Mouse (Mus musculus) left cerebral cortex, postnatal 36 days (tissue): Measurements from ENCODE around the gene Mrps14. TPM values are rescaled to one million over a fixed set of nuclear protein-coding genes. Genes with fewer than 3 reads are reported as not detected.

Source experiments
- DNase-seq, 2 experiments: peaks; one replicate each; pipeline ENCODE4 v3.0.0; 2021 to 2022; ENCODE audit warnings: low spot score in 2 of 2, mixed read lengths in 1 of 2
- intact Hi-C: fragments of 180-260 bp; cut with DNase I; formaldehyde crosslinking; loops from one replicate; pipeline ENCODE4 v1.15.1; 2025
- total RNA-seq, 2 experiments: library from RNA; stranded (reverse); gene quantifications; 2 replicates each; pipeline ENCODE4 v1.2.3; 2021

The Mrps14 gene
- total RNA-seq: 10 to 100 TPM; 63.1 to 71.3 TPM

DNA sequence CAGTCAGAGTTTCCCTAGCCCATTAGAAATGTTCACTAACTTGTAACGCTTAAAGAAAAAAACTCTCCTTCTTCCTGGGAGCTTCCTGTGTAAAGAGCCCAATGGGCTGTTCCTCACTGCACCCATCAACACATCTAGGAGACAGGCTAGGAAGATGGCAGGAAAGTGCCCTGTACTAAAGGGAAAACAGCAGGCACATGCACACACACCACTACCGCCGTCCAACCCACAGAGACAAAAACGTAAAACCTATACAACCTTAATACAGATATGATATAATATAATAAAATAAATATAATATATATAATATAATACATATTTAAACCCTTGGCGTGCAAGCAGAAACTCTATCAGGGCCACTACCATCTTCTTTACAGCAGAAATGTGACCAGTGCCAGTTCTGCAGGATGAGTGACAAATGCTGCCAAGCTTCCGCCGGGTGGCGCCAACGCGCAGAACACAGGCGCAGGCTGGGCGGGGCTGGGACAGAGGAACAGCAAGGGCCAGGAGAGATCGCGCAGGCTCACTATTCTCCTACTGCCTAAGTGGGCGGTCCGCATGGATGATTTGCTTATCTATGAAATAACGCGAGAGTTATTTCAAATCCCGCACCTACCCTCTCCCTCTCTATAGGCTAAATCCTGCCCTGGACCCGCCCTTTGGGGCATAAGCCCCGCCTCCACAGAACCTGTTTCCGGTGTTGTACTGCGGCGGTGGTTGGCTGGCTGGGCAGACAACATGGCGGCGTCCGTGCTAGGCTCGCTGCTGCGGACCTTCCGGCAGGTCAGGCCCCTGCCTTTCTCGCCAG lies at the start of gene Mrps14:
TSS of gene Mrps14 (plus strand) at position 687 of the 808 bp plus-strand sequence.
- DNase-seq: peak; percentile 95 to 97
- intact Hi-C loops: loop anchor here (2.0 kb wide), 1 partner anchor 18 kb away; the partner anchor contains the start of gene Cacybp

DNA sequence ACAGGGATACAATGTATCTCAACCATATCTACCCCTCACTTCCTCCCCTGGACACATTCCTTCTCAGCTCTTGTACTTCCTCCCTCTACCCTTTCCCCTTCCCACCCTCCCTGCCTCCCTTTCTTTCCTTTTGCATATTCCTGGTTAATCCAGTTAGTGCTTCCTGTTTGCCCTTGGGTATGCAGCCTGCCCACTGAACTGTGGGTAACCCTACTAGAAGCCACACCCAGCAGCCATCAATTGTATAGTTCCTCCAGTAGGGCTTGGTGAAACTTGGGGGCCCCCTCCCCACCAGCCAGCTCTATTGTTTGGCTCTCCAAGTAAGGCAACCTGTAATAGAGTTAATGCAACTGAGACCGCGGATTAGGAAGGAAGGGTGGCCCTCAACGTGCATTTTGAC lies 49.4 kb upstream of the Mrps14 start:
- intact Hi-C loops: no loop called here
- no peak for DNase-seq

DNA sequence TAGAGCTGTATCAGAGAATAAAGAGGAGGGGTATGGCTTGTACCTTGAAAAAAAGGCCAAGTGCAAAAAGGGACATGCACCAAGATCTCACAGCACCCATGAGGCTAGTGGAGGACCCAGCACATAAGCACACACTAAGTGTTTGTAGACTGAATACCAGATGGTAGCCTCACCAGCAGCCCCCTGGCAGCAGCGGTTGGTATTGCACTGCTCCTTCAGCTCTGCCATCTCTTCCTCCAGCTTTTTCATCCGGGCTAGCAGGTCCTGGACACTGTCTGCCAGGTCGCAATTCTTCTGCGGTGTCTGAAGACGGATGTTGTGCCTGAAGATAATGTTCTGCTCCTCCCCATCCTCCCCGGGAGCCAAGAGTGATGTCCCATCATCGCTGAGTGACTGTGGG lies 47.7 kb upstream of the Mrps14 start:
- intact Hi-C loops: no loop called here
- no peak for DNase-seq

DNA sequence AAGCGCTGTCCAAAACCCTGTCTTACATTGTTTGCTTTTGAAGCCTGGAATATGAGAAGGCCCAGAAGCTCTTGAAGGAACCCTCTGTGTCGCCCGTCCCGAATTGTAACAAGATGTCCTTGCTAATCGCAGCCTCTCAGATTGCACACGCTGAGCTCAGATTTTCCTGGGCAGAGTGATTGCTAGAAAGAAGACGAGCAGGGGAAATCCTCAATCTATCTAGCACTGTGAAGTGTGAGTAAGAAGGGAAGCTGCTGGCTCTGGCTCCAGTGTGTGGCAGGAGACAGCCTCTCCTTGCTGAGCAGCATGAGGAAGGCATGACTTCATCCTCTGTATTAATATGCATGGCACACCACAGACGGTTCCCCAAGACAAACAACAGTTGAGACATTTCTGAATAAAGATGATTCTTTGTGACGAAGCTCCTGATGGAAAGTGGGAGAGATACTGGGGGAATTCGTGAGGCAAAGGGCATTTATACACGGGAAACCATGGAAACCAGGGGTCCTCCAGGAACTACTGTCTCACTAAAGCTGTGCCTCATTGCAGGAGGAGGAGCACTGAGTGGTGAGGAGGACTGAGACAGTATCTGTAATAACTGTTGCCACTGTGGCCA lies 45.6 kb upstream of the Mrps14 start:
- DNase-seq: peak; percentile 21 to 46

DNA sequence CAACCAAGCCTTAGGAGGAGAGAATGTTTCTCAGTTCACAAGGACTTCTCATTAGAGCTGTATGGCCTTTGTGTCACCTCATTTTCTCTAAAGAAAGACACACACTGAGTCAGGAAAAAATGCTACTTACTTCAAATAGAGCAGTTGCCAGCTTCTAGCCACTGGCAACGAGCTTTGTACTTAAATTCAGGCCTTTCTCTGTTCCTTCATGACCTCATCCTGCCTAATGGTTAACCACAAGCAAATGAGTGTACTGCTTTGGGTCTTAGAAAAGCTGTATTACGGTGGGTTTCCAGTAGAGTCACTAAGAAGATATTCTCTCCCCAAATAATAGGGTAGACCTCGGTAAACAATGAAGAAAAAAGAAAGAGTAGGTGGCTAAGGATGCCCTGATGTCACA lies 44.3 kb upstream of the Mrps14 start:
- intact Hi-C loops: no loop called here
- DNase-seq: no peak

More for the DNA sequence above, 45.6 kb upstream of the Mrps14 start:
- intact Hi-C loops: no loop called here

DNA sequence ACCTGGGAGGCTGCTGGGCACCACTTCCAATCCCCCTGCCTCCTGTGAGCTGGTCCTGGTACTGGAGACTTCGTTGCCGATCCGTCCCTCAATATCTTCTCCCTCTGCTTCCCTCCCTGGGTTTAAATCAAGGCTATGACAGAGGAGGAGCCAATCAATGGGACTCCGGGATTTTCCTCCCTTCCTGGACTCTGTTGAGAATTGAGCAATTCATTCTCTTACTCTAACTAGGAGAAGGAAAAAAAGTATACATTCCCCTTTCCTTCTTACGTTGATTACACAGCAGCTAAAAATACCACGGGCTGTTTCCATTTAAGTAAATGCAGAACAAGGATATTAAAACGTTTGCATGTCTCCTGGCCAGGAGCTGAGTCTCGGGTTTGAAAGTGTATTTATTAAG lies 41.5 kb upstream of the Mrps14 start, which contains the start of gene Tnn:
TSS of gene Tnn (minus strand) at position 101 of the 400 bp plus-strand sequence.
- intact Hi-C loops: no loop called here
- no peak for DNase-seq

DNA sequence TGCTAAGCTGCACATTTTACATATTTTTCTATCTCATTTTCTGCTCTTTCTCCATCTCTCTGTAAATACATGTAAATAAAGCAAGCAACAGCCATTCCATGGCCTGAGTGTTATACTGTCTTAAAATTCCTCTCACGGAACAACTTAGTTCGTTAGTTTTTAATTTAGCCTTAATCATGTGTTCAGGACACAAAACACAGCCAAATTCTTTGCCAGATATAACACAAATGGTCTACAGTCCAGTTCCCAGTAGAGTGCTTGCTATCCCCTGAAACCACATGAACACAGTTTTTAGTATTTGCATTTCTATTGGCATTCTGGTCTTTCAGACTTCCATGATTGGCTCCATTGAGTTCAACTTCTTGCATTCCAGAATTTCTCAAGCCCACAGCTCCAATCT lies 36.8 kb upstream of the Mrps14 start:
- intact Hi-C loops: no loop called here
- no peak for DNase-seq

DNA sequence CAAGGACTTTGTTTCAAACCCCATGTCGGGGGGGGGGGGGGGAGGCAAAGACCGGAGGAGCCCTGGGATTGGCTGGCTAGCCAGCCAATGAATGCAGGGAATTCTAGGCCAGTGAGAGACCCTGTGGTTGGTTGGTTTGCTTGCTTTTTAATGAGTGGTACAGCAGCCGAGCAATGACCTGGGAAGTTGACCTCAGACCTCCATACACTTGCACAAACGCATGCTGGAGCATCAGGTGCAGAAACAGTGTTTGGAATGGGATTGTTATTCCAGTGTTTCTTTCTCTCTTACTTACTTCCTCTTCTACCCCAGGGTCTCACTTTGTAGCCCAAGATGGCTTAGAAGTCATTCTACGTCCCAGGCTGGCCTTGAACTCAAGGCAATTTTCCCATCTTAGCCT lies 28.4 kb upstream of the Mrps14 start:
- intact Hi-C loops: no loop called here

DNA sequence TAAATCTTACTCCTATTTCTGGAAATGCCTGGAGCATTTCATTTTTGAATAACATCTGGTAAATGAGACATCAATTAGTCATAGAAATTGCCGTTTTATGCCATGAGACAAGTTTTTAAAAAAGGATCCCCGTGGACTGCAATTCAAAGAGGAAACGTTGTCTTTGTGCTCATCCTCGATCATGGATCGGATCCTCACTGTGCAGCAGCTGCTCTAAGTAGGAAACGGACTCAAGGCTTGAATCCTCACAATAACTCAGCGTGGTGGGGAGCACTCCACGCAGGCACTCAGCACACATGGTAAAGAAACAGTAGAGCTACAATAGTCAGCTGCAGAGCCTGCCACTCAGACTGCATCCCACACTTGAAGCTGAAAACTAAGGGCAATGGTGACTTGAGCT lies 18.1 kb upstream of the Mrps14 start:
- no peak for DNase-seq
- intact Hi-C loops: no loop called here

More for the DNA sequence above, 28.4 kb upstream of the Mrps14 start:
- no peak for DNase-seq

DNA sequence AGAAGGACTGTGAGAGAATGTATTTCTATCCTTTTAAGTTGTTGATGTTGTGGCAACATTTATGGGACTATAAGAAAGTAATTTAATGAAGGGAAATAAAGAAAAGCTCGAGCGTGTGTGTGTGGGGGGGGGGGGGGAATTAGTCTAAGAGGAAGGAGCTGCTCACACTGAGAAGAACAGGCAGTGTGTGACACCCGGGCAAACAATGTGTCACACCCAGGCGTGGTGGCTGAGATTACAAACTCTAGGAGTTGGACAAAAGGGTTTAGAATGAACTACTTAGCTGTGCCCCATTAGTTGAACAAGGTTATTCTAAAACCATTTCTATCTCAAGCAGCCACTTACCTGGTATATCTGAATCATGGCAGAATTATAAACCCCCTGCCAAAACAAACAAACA lies 13.8 kb upstream of the Mrps14 start:
- intact Hi-C loops: loop anchor here (5.0 to 10.0 kb wide), 6 partner anchors 79 to 886 kb away; partner anchors contain the start of gene Tnr
- no peak for DNase-seq

DNA sequence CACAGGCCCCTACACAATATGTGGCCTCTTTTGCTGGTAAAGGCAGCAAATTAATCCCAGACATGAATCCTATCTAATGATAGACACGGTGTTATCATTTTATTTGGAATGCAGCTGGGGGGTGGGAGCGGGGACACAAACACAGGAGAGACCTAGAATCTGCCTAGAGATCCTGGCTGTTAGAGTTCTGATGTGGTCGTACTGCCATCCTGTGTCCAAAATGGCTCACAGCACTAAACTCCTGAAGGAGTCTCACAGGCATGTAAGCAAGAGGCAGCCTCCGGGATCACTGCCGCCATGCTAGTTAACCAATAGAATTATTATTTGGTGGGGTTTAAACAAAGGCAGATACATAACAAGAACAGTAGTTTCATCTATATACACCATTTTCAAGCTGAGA lies 10.5 kb upstream of the Mrps14 start:
- peak; percentile 45 to 46 for DNase-seq
- intact Hi-C loops: loop anchor here (5.0 to 10.0 kb wide), 6 partner anchors 82 to 890 kb away; partner anchors contain the start of gene Tnr

DNA sequence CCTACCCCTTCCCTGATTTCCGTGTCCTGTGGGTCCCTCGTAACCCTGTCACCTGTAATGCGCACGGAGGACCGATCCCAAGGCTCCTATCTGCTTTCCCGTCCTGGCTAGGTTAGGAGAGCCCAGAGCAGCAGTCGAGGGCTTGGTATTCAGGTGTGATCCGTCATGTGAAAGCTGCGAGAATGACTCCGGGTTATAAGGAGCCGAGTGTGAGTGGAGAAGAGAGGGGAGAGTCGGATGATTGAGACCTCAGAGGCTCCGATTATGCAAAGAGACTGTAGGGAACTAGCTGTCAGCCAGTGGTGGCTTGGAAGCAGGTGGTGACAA lies 285 bp downstream of the Mrps14 start:
- no peak for DNase-seq
- intact Hi-C loops: loop anchor here (2.0 kb wide), 1 partner anchor 18 kb away; the partner anchor contains the start of gene Cacybp

DNA sequence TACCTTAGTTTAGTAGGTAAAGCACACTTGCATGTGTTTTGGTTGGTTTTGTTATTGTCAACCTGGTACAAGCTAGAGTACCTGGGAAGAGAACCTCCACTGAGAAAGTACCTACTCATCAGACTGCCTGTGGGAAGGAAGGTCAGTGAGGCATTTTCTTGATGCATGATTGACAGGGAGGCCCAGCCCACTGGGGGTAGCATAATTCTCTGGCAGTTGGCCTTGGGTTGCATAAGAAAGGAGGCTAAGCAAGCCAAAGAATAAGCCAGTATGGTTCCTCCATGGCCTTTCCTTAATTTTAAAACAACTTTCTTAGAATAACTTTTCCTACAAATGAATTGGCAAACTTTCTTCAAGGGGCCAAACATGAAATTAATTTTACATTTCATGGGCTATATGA lies 10.5 kb downstream of the Mrps14 start:
- no peak for DNase-seq
- intact Hi-C loops: no loop called here

DNA sequence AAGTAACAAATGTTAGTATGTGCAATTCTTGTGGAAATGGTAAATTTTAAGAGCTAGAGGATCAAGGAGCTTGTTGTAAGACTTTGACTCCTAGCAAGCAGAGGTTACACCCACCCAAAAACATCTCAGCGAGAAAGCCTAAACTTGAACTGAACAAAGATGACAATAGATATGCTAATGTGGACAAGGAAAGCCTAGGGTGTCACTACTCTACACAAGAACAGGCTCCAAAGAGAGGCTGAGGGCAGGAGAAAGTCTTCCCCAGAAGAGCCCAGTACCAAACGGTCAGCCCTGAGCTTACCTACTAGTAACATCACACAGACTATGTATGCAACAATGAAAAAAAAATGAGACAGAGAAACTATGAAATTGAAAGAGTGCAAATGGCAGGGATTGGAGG lies 14.8 kb downstream of the Mrps14 start:
- intact Hi-C loops: loop anchor here (10.0 kb wide), 1 partner anchor 505 kb away; no protein-coding TSS in a partner anchor
- DNase-seq: no peak

DNA sequence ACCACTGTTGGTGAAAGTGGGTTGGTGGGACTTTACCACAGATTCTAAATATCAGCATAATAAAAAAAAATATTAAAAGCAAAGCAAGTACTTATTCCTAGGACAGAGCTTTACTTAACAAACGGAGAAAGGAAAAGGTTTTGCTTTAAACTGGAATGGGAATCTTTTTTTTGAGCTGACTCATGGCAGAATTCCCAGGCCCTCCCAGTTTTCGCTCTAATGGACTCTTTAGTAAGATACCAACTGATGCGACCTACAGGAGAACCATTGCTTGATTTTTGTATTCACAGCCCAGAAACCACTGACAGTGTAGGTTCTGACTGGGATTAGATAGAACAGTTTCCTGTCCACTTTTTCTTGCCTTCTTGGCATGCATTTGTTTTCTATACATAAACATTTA lies 15.6 kb downstream of the Mrps14 start:
- intact Hi-C loops: loop anchor here (10.0 kb wide), 1 partner anchor 504 kb away; no protein-coding TSS in a partner anchor
- DNase-seq: no peak

DNA sequence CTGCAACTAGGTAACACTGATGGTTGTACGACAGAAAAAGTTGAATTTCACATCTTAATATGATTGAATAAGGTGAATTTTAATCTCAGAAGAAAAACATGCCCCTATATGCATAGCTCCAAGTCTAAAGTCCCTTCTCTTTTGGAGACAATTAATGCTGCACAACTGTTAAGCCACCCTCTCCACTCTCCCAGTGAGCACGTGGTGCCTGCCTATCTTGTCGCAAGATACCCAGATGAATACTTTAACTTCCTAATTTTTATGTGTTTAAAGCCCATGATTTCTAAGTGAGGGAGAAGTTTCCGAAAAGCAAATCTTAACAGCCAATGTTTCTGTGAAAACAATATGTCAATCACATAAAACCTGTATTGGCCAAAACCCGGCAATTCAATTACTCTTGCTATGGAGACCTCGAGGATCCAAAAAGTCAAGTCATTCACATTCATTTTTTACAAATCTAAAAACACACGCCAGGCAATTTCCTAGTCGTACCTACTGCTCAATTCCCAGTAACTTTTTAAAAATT lies 16.6 kb downstream of the Mrps14 start:
- no peak for DNase-seq
- intact Hi-C loops: loop anchor here (2.0 to 10.0 kb wide), 2 partner anchors 17 to 503 kb away; partner anchors contain the start of gene Mrps14

DNA sequence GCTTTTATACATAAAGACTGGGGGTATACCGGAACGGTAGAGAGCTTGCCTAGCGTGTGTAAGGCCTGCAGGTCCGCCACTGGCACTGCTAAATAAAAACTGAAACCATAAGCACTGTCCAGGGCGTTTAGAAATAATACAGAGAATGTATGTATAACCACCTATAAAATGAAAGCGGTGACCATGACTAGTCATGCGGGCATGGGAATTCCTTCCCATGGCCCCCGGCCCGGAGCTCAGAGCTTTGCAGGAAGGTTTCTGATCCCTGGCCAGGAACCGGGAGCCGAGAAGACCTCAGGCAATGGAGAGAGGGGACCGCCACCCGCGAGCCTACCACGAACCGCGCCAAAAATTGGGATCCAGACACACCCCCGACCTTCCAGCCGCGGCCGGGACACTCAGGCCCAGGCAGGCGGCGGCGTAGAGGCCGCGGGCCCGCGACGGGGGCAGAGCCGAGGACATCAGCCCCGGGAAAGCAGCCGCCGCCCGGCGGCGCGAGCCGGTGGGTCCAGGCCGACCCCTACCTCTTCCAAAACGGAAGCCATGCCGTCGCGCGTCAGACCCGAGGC lies 17.2 kb downstream of the Mrps14 start:
- intact Hi-C loops: loop anchor here (2.0 to 10.0 kb wide), 2 partner anchors 17 to 503 kb away; partner anchors contain the start of gene Mrps14
- no peak for DNase-seq

DNA sequence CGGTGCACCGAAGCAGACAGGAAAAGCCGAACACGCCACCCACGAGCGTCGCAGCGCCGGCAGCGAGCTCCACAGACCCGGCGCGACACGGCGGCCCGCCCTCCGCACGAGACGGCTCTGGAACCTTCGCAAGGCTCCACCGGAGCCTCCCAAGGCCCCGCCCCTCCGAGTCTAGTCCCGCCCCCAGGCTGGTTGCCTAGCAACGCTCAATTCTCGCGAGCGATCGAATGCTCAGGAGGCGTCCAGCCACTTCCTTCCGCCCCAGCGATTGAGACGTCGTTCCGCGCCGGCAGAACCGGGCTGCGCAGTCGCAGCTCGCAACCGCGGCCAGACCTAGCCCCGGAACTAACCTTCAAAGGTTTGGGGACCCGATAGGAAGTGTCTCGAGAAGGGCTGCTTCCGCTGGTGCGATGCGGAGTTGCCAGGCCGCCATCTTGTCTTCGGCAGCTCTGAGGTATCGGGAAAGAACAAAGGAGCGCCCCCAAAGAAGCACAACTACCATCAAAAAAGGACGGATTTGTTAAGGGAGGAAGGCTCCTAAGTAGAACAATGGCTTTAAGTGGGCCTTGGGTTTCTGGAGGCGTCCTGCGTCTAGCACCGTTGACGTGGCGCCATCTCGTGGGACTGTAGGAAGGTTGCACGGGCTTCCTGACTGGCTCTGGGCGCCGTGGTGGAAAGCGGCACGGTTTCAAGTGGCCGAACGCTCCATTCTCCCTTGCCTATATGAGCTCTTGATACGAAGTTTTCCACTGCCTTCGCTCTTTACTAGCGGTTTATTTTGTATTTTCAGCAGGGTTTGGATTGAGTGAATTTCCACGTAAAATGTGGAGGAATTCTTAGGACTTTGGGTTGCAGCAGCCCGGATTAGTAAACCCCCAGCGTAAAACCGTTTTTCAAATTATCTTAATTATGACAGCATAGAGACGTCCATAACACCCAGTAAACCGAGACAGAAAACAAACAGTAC lies 18.0 kb downstream of the Mrps14 start, which contains the start of gene Cacybp:
TSS of gene Cacybp (minus strand) at position 173 of the 967 bp plus-strand sequence.
- intact Hi-C loops: loop anchor here (2.0 to 10.0 kb wide), 2 partner anchors 18 to 502 kb away; partner anchors contain the start of gene Mrps14
- DNase-seq: peak; percentile 99 to 100

DNA sequence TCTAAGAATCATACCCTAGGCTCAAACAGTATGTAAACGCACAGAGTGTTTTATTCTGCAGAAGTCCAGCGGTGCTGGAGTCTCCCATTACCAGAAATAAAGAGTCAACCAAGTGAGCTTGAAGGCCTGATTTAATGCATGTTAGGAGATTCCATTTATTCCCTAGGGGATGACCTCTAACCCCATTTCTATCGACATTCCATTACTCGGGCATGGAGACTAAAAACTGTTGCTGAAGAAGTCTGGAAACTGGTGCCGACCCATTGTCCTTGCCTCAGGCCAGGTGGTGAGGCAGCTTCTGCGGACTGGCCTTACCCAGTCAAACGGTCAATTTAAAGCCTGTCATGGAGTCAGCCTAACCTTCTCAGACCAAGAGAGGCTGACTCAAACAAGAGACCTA lies 19.2 kb downstream of the Mrps14 start:
- intact Hi-C loops: loop anchor here (10.0 kb wide), 1 partner anchor 501 kb away; no protein-coding TSS in a partner anchor
- no peak for DNase-seq
